Mouse (Mus musculus) embryonic facial prominence, embryonic 14.5 days (tissue): ENCODE results near the gene Olfr1350. TPM values are rescaled to one million over a fixed set of nuclear protein-coding genes. Genes with fewer than 3 reads are reported as not detected.
"Not testable (repeated sequence)": the region's sequence is repeated elsewhere in the genome, so short reads cannot be mapped to it uniquely, and the experiment has no call there.

ENCODE experiments used
- ATAC-seq: fragments of 200-750 bp; cut with Nextera tagmentation; 2 replicates; pipeline ENCODE4 v1.8.0; 2017; ENCODE audit warnings: low read depth, moderate number of reproducible peaks, moderate TSS enrichment
- DNase-seq: peaks from one replicate; pipeline ENCODE4 v3.0.0-alpha.2; 2015; ENCODE audit warnings: low spot score
- H3K27ac ChIP-seq: fragments of 300-500 bp; sonication (generic); replicated peaks from 2 replicates; pipeline ENCODE4 v1.5.1; 2014; ENCODE audit warnings: low read depth, mild to moderate bottlenecking, low read length, moderate library complexity
- H3K27me3 ChIP-seq: fragments of 300-500 bp; sonication (generic); replicated peaks from 2 replicates; pipeline ENCODE4 v1.6.1; 2014; ENCODE audit warnings: low read length; ENCODE audit not compliant: control insufficient read depth, insufficient read depth
- H3K36me3 ChIP-seq: fragments of 300-500 bp; sonication (generic); 2 replicates; pipeline ENCODE4 v1.6.1; 2014; ENCODE audit warnings: low read length, mixed read lengths; ENCODE audit not compliant: control insufficient read depth, insufficient read depth
- H3K4me1 ChIP-seq: fragments of 300-500 bp; sonication (generic); 2 replicates; pipeline ENCODE4 v1.6.1; 2014; ENCODE audit warnings: antibody characterized with exemption, low read length; ENCODE audit not compliant: control insufficient read depth, insufficient read depth
- H3K4me2 ChIP-seq: fragments of 300-500 bp; sonication (generic); 2 replicates; pipeline ENCODE4 v1.6.1; 2014; ENCODE audit warnings: low read depth, mild to moderate bottlenecking, low read length, moderate library complexity, mixed read lengths
- H3K4me3 ChIP-seq: fragments of 300-500 bp; sonication (generic); 2 replicates; pipeline ENCODE4 v1.5.1; 2014; ENCODE audit warnings: low read depth, mild to moderate bottlenecking, low read length
- H3K9ac ChIP-seq: fragments of 300-500 bp; sonication (generic); 2 replicates; pipeline ENCODE4 v1.6.1; 2014; ENCODE audit warnings: low read depth, mild to moderate bottlenecking, low read length, moderate library complexity, mixed read lengths
- H3K9me3 ChIP-seq: fragments of 300-500 bp; sonication (generic); 2 replicates; pipeline ENCODE4 v1.6.1; 2016; ENCODE audit warnings: low read length; ENCODE audit not compliant: control insufficient read depth
- WGBS: fragments of 180-500 bp; shearing (Covaris S2); extraction: QIAGEN DNeasy Blood & Tissue Kit; methylation state at CpG from one replicate; pipeline ENCODE4 v1.1.7; 2014; 5-methylcytosine and 5-hydroxymethylcytosine counted together
- polyA plus RNA-seq: library from polyadenylated mRNA; unstranded; fragments of >200 nt; fragmentation: Nextera tagmentation; extraction: Ambion mirVana; gene quantifications from 2 replicates; pipeline ENCODE4 v1.2.1, GENCODE M21; 2014

Olfr1350 gene
- polyA plus RNA-seq: 0.18 TPM in 1 of 2 replicates, not detected in the other

DNA sequence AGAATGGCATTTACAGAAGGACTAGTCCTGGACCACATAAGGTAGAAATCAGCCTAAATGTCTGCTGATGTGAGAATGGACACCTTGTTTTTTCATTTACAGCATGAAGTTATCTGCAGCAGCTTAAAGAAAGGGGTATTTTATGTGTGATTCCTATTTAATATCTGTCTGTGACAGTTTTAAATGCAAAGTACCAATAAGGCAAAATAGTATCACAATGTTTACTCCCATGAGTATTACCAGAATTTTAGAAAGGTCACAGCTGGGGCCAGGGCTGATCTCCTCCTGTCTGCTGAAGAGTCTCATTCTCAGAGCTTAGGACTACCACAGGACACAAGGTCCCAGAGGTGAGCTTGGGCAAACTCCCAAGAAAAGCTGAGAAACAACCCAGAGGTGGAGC lies at the start of gene Olfr1350:
Gene Olfr1350 (plus strand): TSS at position 301 of the 400 bp plus-strand sequence.
- no peak for ATAC-seq
- no peak within 1 kb of the TSS for H3K4me2 ChIP-seq
- H3K4me1 ChIP-seq: no peaks in the 10 kb centered on the region
- H3K36me3 ChIP-seq: no peaks in the 10 kb centered on the region
- H3K9ac ChIP-seq: no peak within 1 kb of the TSS
- H3K27me3 ChIP-seq: no peaks in the 10 kb centered on the region
- H3K4me3 ChIP-seq: no peak within 1 kb of the TSS
- H3K27ac ChIP-seq: no peak within 1 kb of the TSS
- H3K9me3 ChIP-seq: 0 out of 2 replicates have a peak, but pooled peaks cover 2% of the 10 kb centered on the region
- DNase-seq: no peak

DNA sequence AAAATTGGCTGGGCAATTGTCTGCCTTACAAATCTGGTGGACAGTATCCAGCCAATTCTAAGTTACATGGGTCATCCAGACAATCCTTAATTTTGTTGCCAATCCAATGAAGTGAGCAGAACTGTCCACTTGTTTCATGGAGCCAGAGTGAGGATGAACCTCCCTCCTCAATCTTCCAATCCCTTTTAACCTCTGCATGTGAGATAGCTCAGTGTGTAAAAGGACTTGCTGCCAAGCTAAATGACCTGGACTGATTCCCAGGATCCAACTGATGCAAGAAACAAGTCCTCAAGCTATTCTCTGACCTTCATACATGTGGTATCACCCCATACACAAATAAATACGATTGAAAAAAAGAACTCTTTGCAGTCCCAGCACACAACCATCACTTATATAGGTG lies 43.0 kb upstream of the Olfr1350 start:
- Histone ChIP-seq H3K4me2 (no peak overlapping the region), H3K4me1 (no peaks in the 10 kb centered on the region), H3K36me3 (no peaks in the 10 kb centered on the region), H3K27me3 (no peaks in the 10 kb centered on the region), H3K27ac (no peak overlapping the region), H3K9me3 (peaks cover 12% of the 10 kb centered on the region; the same call in 1 of the 2 replicates), H3K9ac (no peak overlapping the region), H3K4me3 (no peak overlapping the region)
- DNase-seq (no peak), ATAC-seq (no peak)
- 41% methylated on average over 1 of the region's 1 CpGs for WGBS

DNA sequence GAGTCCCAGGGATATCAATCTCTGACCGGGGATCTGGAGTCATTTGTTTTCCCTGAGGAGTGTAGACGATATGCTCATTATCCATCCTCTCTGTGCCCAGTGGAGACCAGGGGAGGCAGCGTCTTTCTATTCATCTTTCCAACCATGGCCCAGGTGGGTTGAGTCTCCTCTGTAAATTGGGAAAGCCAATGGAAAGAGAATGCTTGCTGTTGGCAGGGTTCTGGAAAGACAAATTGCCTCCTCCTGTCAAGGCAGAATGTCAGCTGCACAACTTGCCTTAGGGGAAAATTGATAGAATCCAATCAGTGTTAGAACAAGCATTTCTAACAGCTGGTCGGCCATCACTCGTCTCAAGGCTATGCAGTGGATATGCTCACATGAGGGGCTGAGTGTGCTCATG lies 41.8 kb upstream of the Olfr1350 start, which contains the start of gene Olfr1349:
Gene Olfr1349 (minus strand): TSS at position 101 of the 400 bp plus-strand sequence.
- ATAC-seq (no peak), DNase-seq (no peak)
- Histone ChIP-seq H3K36me3 (no peaks in the 10 kb centered on the region), H3K27me3 (no peaks in the 10 kb centered on the region), H3K4me3 (no peak within 1 kb of the TSS), H3K9ac (no peak within 1 kb of the TSS), H3K9me3 (peaks cover 12% of the 10 kb centered on the region; the same call in 1 of the 2 replicates), H3K4me1 (no peaks in the 10 kb centered on the region), H3K27ac (no peak within 1 kb of the TSS), H3K4me2 (no peak within 1 kb of the TSS)
- whole genome bisulfite sequencing: 88% methylated on average over 5 of the region's 5 CpGs

- ATAC-seq (no peak), DNase-seq (no peak)
- Histone ChIP-seq H3K36me3 (no peaks in the 10 kb centered on the region), H3K9ac (no peak overlapping the region), H3K4me3 (no peak overlapping the region), H3K27me3 (no peaks in the 10 kb centered on the region), H3K4me2 (no peak overlapping the region), H3K9me3 (peaks cover 17% of the 10 kb centered on the region; the same call in 1 of the 2 replicates), H3K27ac (no peak overlapping the region), H3K4me1 (no peaks in the 10 kb centered on the region)
- 65% methylated on average over 3 of the region's 3 CpGs for WGBS
These were observed 39.6 kb upstream of the Olfr1350 start for GRCm38 (mm10) chr7:6525001-6525400.

DNA sequence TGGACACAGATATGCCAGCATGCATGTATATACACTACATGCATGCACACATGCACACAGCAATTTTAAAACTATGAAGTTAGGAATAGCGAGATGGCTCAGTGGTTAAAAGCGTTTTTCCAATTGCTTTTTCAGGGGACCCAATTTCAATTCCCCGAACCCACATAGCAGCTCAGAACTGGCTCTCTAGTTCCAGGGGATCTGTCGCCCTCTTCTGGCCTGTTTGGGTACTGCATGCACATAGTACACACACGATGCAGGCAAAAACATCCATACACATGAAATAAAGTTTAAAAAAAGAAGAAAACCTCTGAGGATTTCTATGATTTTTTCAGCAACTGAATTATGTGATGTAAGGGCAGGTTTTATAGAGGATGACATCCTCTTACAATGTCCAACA lies 38.5 kb upstream of the Olfr1350 start:
- Histone ChIP-seq H3K4me2 (no peak overlapping the region), H3K27ac (no peak overlapping the region), H3K27me3 (no peaks in the 10 kb centered on the region), H3K4me1 (no peaks in the 10 kb centered on the region), H3K9ac (no peak overlapping the region), H3K4me3 (no peak overlapping the region), H3K9me3 (peaks cover 17% of the 10 kb centered on the region; the same call in 1 of the 2 replicates), H3K36me3 (no peaks in the 10 kb centered on the region)
- DNase-seq: no peak
- ATAC-seq: no peak
- 64% methylated on average over 5 of the region's 5 CpGs for WGBS

GRCm38 (mm10) chr7:6586096-6586759 lies 21.6 kb downstream of the Olfr1350 start:
- H3K27me3 ChIP-seq: no peaks in the 10 kb centered on the region
- no peaks in the 10 kb centered on the region for H3K4me1 ChIP-seq
- ATAC-seq (no peak), DNase-seq (peak; percentile 19)
- 49% methylated on average over 8 of the region's 8 CpGs for WGBS
- no peak overlapping the region for H3K4me3 ChIP-seq
- no peaks in the 10 kb centered on the region for H3K9me3 ChIP-seq
- H3K27ac ChIP-seq: no peak overlapping the region
- no peaks in the 10 kb centered on the region for H3K36me3 ChIP-seq
- H3K9ac ChIP-seq: no peak overlapping the region
- H3K4me2 ChIP-seq: no peak overlapping the region

DNA sequence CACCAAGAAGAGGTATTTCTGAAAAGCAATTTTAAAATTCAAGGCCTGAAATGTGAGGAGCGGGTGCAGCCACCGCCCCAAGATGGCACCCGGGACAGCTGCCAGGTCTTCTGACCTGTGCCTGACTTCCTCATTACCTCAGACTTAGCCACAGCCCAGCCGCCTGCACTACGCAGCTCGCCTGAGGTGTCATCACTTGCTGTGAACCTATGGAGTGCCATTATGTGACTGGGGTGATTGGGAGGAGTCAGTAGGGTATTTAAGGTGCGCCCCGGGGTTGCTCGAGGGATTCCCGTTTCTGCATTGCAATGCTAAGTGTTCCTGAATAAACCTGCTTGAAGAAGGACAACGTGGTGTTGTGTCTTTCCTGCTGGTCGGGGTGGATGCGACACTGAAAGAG lies 24.1 kb downstream of the Olfr1350 start:
- not testable (repeated sequence) for H3K27ac ChIP-seq, H3K4me1 ChIP-seq, H3K4me3 ChIP-seq, ATAC-seq, H3K27me3 ChIP-seq, DNase-seq, H3K9me3 ChIP-seq, H3K9ac ChIP-seq, H3K36me3 ChIP-seq, H3K4me2 ChIP-seq
- 85% methylated on average over 13 of the region's 13 CpGs for WGBS

- WGBS: 80% methylated on average over 8 of the region's 9 CpGs
- Histone ChIP-seq H3K9ac (no peak overlapping the region), H3K36me3 (no peaks in the 10 kb centered on the region), H3K27ac (no peak overlapping the region), H3K27me3 (no peaks in the 10 kb centered on the region), H3K4me3 (no peak overlapping the region), H3K4me2 (no peak overlapping the region), H3K4me1 (no peaks in the 10 kb centered on the region), H3K9me3 (0 out of 2 replicates have a peak, but pooled peaks cover 4% of the 10 kb centered on the region)
- DNase-seq: no peak
- ATAC-seq: no peak
These were observed 38.7 kb downstream of the Olfr1350 start for GRCm38 (mm10) chr7:6603331-6603730.
